9 mouse cellular contexts compared by ENCODE assay signal in genomic region chr4:154237306-154237705, GRCm38 (mm10).
A peak's percentile ranks its signal among the peaks of the same experiment; 100 is the strongest.
DNase-seq lines count a peak whose midpoint lies in the region; ATAC-seq and TF ChIP-seq lines count a peak whose summit lies in the region.
"Had no signal": no experiment of that assay in that cellular context is flagged by ENCODE, and none has a peak within 500 bp of the region (broad histone marks: within the 10 kb centered on the region; RNA-seq: fewer than 3 reads in every experiment).

No protein-coding gene starts in this region.

- peak overlapping the region; percentile 59 for H3K9ac ChIP-seq in heart, embryonic 14.5 days (ENCODE audit: low read length)
- H3K9ac ChIP-seq in embryonic facial prominence, embryonic 14.5 days (ENCODE audit: low read depth, low read length) = peak overlapping the region; percentile 64
- no peak overlapping the region for H3K9ac ChIP-seq in intestine, postnatal 0 days (ENCODE audit: low read depth, low read length)
- peak overlapping the region; percentile 3; the same call in 1 of the 2 replicates for H3K9ac ChIP-seq in neural tube, embryonic 12.5 days

- no peak for TF ChIP-seq CTCF in intestine, postnatal 0 days (IDR thresholded peaks at IDR 0.05; ENCODE audit: low read depth)

- H3K9me3 ChIP-seq in heart, embryonic 14.5 days (ENCODE audit: control insufficient read depth, low read length) = no peaks in the 10 kb centered on the region
- no peaks in the 10 kb centered on the region for H3K9me3 ChIP-seq in embryonic facial prominence, embryonic 14.5 days (ENCODE audit: control insufficient read depth, low read length)
- H3K9me3 ChIP-seq in intestine, postnatal 0 days (ENCODE audit: control insufficient read depth) = no peaks in the 10 kb centered on the region
- no peaks in the 10 kb centered on the region for H3K9me3 ChIP-seq in neural tube, embryonic 12.5 days

- H3K36me3 ChIP-seq in heart, embryonic 14.5 days (ENCODE audit: control insufficient read depth, insufficient read depth, low read length) = no peaks in the 10 kb centered on the region
- no peaks in the 10 kb centered on the region for H3K36me3 ChIP-seq in embryonic facial prominence, embryonic 14.5 days (ENCODE audit: control insufficient read depth, insufficient read depth, low read length)
- no peaks in the 10 kb centered on the region for H3K36me3 ChIP-seq in intestine, postnatal 0 days (ENCODE audit: control insufficient read depth, insufficient read depth)
- H3K36me3 ChIP-seq in neural tube, embryonic 12.5 days = no peaks in the 10 kb centered on the region

- H3K27ac ChIP-seq in heart, embryonic 14.5 days (replicated peaks in 1 of 2; ENCODE audit: control insufficient read depth in 1 of 2, insufficient read depth in 1 of 2, low read depth in 2 of 2, low read length in 2 of 2) = 0 out of 4 replicates have a peak overlapping the region, but pooled peaks of 1 of the 2 experiments have one; percentile 12
- peak overlapping the region; percentile 91 for H3K27ac ChIP-seq in embryonic facial prominence, embryonic 14.5 days (replicated peaks; ENCODE audit: low read depth, low read length)
- no peak overlapping the region for H3K27ac ChIP-seq in intestine, postnatal 0 days (ENCODE audit: low read depth, low read length)
- no peak overlapping the region for H3K27ac ChIP-seq in neural tube, embryonic 12.5 days

- peak; percentile 30; the same call in 1 of the 2 replicates for ATAC-seq in heart, embryonic 14.5 days (ENCODE audit: insufficient number of reproducible peaks, insufficient read depth, low FRiP score, low read depth)
- peak; percentile 83 for ATAC-seq in embryonic facial prominence, embryonic 14.5 days (ENCODE audit: low read depth)
- peak; percentile 48; the same call in 1 of the 2 replicates for ATAC-seq in intestine, postnatal 0 days
- ATAC-seq in neural tube, embryonic 12.5 days (ENCODE audit: low FRiP score, low read depth) = peak; percentile 43

- H3K4me2 ChIP-seq in heart, embryonic 14.5 days (ENCODE audit: low read length) = peak overlapping the region; percentile 61
- H3K4me2 ChIP-seq in embryonic facial prominence, embryonic 14.5 days (ENCODE audit: low read depth, low read length) = peak overlapping the region; percentile 62
- peak overlapping the region; percentile 57 for H3K4me2 ChIP-seq in intestine, postnatal 0 days (replicated peaks; ENCODE audit: low read depth)
- H3K4me2 ChIP-seq in neural tube, embryonic 12.5 days (replicated peaks) = peak overlapping the region; percentile 53

- H3K27me3 ChIP-seq in heart, embryonic 14.5 days (ENCODE audit: control insufficient read depth, insufficient read depth, low read length) = no peaks in the 10 kb centered on the region
- H3K27me3 ChIP-seq in embryonic facial prominence, embryonic 14.5 days (replicated peaks; ENCODE audit: control insufficient read depth, insufficient read depth, low read length) = no peaks in the 10 kb centered on the region
- no peaks in the 10 kb centered on the region for H3K27me3 ChIP-seq in intestine, postnatal 0 days (replicated peaks; ENCODE audit: control insufficient read depth, insufficient read depth, low read length)
- H3K27me3 ChIP-seq in neural tube, embryonic 12.5 days (replicated peaks) = no peaks in the 10 kb centered on the region

- peak overlapping the region; percentile 11 to 22; a peak in 2 of 4 replicates for H3K4me3 ChIP-seq in heart, embryonic 14.5 days (ENCODE audit: control insufficient read depth in 1 of 2, insufficient read depth in 1 of 2, low read depth in 1 of 2, low read length in 2 of 2)
- peak overlapping the region; percentile 43 for H3K4me3 ChIP-seq in embryonic facial prominence, embryonic 14.5 days (ENCODE audit: low read depth, low read length)
- 0 out of 2 replicates have a peak overlapping the region, but pooled peaks have one; percentile 3 for H3K4me3 ChIP-seq in intestine, postnatal 0 days (ENCODE audit: low read depth, low read length)
- H3K4me3 ChIP-seq in neural tube, embryonic 12.5 days = no peak overlapping the region

- WGBS in heart, embryonic 14.5 days = 3% methylated on average over 9 of the region's 9 CpGs
- WGBS in embryonic facial prominence, embryonic 14.5 days = 2% methylated on average over 9 of the region's 9 CpGs
- WGBS in intestine, postnatal 0 days = 8% methylated on average over 9 of the region's 9 CpGs
- WGBS in neural tube, embryonic 12.5 days = 6% methylated on average over 9 of the region's 9 CpGs

- DNase-seq in heart, adult 9 months (ENCODE audit: low spot score in 2 of 2) = no peak
- DNase-seq in embryonic facial prominence, embryonic 14.5 days (ENCODE audit: low spot score) = peak; percentile 89
- DNase-seq in thymus, postnatal 0 days (ENCODE audit: low spot score) = no peak
- DNase-seq in T-cell, adult 2 months (ENCODE audit: low spot score) = no peak
- no peak for DNase-seq in cerebellum, adult 11-12 months
- DNase-seq: B cell, adult 2 months had no signal

- H3K4me1 ChIP-seq in heart, embryonic 14.5 days (ENCODE audit: control insufficient read depth in 2 of 2, insufficient read depth in 2 of 2, low read length in 2 of 2) = peaks cover 33 to 38% of the 10 kb centered on the region in 2 experiments
- peaks cover 55% of the 10 kb centered on the region for H3K4me1 ChIP-seq in embryonic facial prominence, embryonic 14.5 days (ENCODE audit: control insufficient read depth, insufficient read depth, low read length)
- H3K4me1 ChIP-seq in intestine, postnatal 0 days (replicated peaks; ENCODE audit: control insufficient read depth, insufficient read depth, low read length) = no peaks in the 10 kb centered on the region
- H3K4me1 ChIP-seq in neural tube, embryonic 12.5 days = peaks cover 13% of the 10 kb centered on the region

Comparison
In these comparisons a context has a peak if more than half of its experiments do, and no peak if none do; other contexts are left out.
1. ATAC-seq: peak in every context shown above with its lines; median percentile 83 in embryonic facial prominence, embryonic 14.5 days; 48 in intestine, postnatal 0 days; 43 in neural tube, embryonic 12.5 days; 30 in heart, embryonic 14.5 days.